Mouse (Mus musculus) adrenal gland, postnatal 25 days (tissue): ENCODE data around the gene Pdx1. TPM values are rescaled to one million over a fixed set of nuclear protein-coding genes. Genes with fewer than 3 reads are reported as not detected.

ENCODE experiments used
- DNase-seq: peaks from one replicate; pipeline ENCODE4 v3.0.0; 2021; ENCODE audit warnings: mixed read lengths
- total RNA-seq: library from RNA; stranded (reverse); gene quantifications from 2 replicates; pipeline ENCODE4 v1.2.3, GENCODE M21; 2021

Gene Pdx1
- total RNA-seq, 1 experiment from 2014 or later: not detected

- no peak for DNase-seq
Measured at GRCm38 (mm10) chr5:147277547-147277925, 7.8 kb downstream of the Pdx1 start.

DNA sequence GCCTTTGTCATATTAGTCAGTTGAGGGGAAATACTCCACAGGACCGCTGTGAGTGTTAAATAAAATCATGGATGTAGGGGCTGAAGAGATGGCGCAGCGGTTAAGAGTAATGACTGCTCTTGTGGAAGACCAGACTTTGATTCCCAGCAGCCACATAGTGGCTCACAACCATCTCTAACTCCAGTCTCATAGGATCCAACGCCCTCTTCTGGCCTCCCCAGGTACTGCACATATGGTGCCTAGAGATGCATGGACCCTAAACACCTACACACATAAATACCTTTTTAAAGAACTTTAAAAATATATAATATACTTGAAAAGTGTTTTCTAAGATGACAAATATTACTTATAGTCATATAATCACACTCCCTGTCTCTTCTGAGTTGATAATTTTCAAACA, 14.6 kb downstream of the Pdx1 start:
- no peak for DNase-seq

DNA sequence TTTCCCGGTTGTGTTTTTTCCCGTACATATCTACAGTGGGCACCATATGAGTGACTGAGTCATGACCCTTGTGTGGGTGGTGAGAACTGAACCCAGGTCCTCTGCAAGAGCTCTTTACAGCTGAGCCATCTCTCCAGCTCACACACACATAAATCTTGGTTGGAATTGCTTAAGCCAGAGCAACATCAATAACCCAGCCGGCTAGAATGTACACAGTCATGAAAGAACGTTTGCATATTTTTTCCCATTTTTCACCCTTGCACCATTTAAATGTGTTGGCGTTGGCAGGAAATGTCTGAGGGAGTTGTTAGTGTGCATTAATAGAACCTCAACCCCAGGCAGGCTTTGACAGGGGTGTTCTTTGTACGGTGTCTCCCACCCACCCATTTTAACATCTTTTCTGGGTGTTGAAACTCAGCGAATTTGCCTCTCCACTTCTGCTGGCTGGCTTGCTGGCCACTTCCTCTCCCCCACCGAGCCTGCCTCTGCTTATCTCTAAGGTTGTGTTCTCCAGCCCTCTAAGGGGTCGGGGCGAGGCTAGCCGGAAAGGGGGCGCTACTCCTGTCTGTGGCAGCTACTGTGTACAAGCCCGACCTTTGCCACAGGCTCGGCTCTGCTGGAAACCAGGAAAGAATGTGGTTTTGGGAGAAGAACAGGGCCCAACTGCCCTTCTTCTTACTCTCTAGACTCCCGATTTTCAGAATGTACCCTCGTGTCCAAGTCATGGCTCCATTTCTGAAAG, 22.2 kb downstream of the Pdx1 start:
- DNase-seq: no peak

DNA sequence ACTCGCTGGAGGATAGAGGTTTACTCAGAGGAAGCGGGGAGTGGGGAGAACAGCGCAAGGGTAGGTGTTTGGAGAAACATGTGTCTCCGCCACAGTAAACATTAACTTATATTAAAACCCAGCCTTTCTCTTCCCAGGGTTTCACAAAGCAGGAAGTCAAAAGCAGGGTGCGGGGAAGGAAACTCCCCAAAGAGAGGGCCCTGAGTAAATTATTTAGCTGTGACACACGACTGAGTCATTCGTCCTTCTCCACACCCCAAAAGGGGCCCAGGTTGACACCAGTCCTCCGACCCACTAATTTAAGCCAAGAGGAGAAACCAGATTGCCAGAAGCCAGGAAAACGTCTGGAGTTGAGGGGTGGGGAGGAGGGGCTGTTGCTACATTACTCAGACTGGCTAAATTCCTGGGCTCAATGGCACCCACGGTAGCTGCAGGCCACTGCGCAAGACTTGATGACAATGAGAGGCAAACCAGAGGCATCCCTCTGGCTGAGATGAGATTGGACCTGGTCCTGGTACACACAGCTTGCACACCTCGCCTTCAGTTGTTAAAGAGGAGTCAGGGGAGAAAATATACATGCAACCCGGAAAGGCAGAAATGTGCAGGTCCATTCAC, 22.9 kb downstream of the Pdx1 start:
- no peak for DNase-seq

- DNase-seq: peak; percentile 65
Measured at GRCm38 (mm10) chr5:147293127-147293910, 23.6 kb downstream of the Pdx1 start.

DNA sequence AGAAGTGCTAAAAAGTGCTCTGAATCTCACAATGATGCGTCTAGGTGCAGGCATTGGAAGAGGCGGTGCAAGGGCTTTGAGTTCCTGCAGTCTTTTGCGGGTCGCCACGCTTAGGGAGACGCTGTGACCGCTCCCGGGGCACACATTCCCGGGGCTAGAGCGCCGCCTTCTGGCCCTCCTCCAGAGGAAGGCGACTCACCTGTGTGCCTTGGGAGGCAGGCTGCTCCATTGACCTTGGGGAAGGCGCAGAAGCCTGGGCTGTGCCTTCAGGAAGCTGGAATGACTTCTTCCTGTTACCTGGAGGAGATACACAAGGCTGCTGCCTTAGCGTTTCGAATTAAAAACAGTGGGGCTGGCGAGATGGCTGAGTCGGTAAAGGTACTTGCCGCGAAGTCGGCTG, 24.4 kb downstream of the Pdx1 start:
- peak; percentile 25 for DNase-seq

DNA sequence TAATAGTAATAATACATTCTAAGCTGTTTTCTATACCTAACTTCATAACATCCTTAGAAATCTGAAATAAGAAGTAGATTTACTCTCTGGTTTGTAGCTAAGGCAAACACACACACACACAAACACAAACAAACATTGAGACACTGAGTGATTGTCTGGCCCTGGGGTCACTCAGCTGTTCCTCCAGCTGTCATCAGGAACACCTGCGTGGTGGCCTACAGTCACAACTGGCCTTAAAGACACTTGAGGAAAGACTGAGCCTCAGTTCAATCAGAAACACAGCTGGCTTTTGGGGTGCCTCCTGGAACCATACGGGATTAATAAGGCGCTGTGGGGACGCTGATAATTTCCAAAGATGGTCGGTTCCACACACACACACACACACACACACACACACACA, 27.5 kb downstream of the Pdx1 start:
- DNase-seq: no peak

DNA sequence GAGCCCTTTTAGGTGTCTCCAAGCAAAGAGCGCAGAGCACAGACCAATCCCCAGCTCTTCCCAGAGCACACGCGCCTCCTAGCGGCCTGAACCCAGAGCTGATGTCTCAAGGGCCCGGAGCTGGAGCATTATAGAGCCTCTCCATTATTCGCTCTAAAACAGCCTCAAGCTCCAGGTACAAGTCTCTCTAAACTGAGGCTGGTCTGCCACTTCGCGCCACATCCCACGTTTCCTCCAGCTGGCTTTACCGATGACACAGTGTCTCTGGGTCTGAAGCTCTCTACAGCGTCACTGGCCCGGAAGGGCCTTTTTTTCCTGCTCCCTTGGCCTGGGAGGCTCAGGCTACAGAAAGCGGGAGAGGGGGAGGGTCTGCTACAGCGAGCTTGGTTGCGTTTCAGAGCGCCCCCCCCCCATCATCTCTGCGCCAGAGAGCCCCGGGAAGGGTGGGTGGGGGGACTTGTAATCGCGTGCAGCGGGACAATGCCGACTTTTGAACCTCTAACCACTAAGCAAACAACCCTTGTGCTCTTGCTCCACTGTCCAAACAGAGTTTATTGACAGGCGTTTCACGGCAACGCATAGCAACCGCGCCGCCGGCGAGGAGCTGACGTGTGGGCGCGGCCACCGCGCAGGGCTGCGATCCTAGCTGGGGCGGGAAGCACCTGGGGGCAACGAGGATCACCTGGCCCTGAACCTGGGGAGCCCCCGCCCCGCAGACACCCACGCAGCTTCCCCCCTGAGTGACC, 29.7 kb downstream of the Pdx1 start:
- peak; percentile 49 for DNase-seq

- no peak for DNase-seq
Measured at GRCm38 (mm10) chr5:147300001-147300363, 30.2 kb downstream of the Pdx1 start.

- no peak for DNase-seq
Measured at GRCm38 (mm10) chr5:147300917-147301780, 31.4 kb downstream of the Pdx1 start.

- DNase-seq: no peak
Measured at GRCm38 (mm10) chr5:147301781-147302070, 32.0 kb downstream of the Pdx1 start.

GRCm38 (mm10) chr5:147302141-147302540, 32.4 kb downstream of the Pdx1 start:
- no peak for DNase-seq

- no peak for DNase-seq
Measured at GRCm38 (mm10) chr5:147302746-147303400, 33.1 kb downstream of the Pdx1 start.

- DNase-seq: no peak
Measured at GRCm38 (mm10) chr5:147304276-147305155, 34.8 kb downstream of the Pdx1 start.

DNA sequence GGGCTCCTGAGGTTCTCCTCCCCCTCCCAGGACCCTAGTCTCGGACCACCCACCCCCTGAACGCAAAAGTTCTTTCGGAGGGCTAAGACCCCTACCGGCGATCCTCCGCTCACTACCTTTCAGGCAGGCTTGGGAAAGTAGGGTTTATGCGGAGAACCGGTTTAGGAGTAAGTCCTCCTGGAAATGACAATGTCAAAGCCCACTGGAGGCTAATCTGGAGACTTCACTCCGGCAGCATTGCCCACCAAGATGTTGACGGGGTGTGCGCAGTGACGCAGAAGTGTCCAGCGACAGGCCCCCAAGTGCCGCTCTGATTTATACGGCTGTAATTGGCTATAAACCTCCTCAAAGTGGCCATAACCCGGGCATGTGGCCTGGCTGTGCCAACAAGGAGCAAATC, 35.4 kb downstream of the Pdx1 start:
- DNase-seq: no peak

- no peak for DNase-seq
Measured at GRCm38 (mm10) chr5:147305856-147306637, 36.3 kb downstream of the Pdx1 start.

DNA sequence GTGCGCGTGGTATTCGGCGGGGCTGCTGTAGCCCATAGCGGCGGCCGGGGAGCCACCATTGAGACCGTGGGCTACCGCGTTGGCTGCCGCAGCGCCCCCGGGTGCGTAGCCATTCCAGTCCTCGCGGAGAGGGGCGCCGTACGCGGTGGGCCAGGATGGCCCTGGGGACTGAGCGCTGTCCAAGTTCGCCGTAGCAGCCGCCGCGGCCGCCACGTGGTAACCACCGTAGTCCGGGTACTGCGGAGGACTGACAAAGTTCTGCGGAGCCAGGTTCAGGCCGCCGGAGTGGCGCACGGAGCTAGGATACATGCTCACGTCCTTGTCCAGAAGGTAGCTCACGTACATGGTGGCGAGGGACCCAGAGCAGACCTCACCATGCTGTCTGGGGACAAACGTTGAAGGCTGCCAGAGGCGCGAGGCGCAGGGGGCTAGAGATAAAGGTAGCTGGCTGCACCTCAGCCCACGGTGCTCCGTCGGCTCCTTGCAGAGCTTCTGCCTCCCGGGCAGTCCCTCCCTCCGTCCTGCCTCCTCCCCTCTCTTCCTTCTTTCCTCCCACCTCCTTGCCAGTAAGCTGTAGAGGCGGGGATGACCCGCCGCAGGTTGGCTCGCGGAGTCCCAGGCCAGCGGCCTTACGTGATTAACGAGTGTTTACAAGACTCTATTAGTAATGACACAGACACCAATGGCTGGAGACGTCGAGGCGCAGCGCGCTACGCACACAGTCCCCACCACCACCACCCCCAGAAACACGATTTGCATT, 37.1 kb downstream of the Pdx1 start, which contains the start of gene Cdx2:
Cdx2 (minus strand) TSS at position 633 of the 760 bp plus-strand sequence.
- no peak for DNase-seq

GRCm38 (mm10) chr5:147307398-147307785, 37.6 kb downstream of the Pdx1 start:
- no peak for DNase-seq

DNA sequence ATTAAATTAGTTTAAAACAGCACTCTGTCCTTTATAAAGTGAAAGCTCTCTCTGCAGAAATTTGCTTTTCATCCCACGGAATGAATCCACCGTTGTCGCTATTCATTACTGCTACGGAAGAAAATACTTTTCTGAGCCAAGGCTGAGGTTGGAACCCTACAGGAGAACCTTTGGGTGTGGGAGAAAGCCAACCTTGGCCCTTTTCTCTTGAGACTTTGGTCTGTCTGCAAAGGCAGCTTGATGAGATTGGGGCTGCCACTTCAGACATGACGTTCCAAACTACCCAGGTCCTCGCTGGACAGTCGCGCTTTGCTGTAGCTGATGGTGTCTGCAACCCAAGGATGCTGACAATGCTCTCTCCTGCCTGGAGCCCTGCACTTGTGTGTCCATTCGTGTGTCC, 38.7 kb downstream of the Pdx1 start:
- DNase-seq: no peak
